Mouse (Mus musculus): ENCODE measurements around the gene Gpr26. TPM values are rescaled to one million over a fixed set of nuclear protein-coding genes. Genes with fewer than 3 reads are reported as not detected.

The Gpr26 gene
- total and polyA plus RNA-seq, 3 experiments: not detected

DNA sequence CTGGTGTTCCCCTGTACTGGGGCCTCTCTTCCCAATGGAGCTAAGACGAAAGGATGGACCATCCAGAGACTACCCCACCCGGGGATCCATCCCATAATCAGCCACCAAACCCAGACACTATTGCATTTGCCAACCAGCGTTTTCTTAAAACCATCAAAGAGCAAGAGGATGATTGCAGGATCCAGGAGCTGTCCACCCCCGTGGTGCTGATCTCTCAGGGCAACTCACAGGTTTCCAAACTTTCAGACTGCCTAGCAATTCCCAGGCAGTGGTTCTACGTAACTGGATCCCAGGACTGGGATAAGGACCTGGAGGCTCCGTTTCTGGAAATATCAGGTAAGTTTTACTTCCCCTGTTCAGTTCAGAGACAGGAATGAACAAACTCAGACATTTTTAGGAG, 5.7 kb upstream of the Gpr26 start:
- peak; percentile 2 for DNase-seq (ENCODE audit: extremely low read depth)
- Histone ChIP-seq H3K4me1 (ENCODE audit: control insufficient read depth in 1 of 2, insufficient read depth in 2 of 2) (no peaks in the 10 kb centered on the region), H3K9me3 (replicated peaks; ENCODE audit: low read length) (no peaks in the 10 kb centered on the region), H3K79me2 (replicated peaks; ENCODE audit: control insufficient read depth, extremely low read depth, insufficient read depth, poor library complexity, severe bottlenecking) (no peaks in the 10 kb centered on the region), H3K4me2 (ENCODE audit: insufficient read depth, low read depth, poor library complexity, severe bottlenecking) (no peak overlapping the region), H3K4me3 (replicated peaks in 1 of 3; ENCODE audit: low read depth in 2 of 3, low read length in 2 of 3, poor library complexity in 1 of 3) (no peak overlapping the region), H3K27me3 (replicated peaks) (peaks cover 35% of the 10 kb centered on the region), H3K36me3 (replicated peaks in 1 of 2; ENCODE audit: control insufficient read depth in 1 of 2, insufficient read depth in 1 of 2, low read length in 1 of 2) (no peaks in the 10 kb centered on the region), H3K9ac (ENCODE audit: insufficient read depth, low read depth) (no peak overlapping the region), H3K27ac (ENCODE audit: insufficient read depth, low read depth) (no peak overlapping the region)
- in situ Hi-C loops (cut with MboI; ENCODE audit: low pct_ligation_motif_present, low pct_unique_long_range_greater_than_20kb, low sequenced_read_pairs): no loop called here
- TF ChIP-seq TBP (conservative IDR thresholded peaks at IDR 0.05; ENCODE audit: low read depth, low read length): no peak
- no peak for TF ChIP-seq CHD2 (IDR thresholded peaks at IDR 0.05; ENCODE audit: low read length)
- TF ChIP-seq RCOR1 (conservative IDR thresholded peaks at IDR 0.05; ENCODE audit: low read depth, low read length): no peak
- no peak for TF ChIP-seq MAFK (IDR thresholded peaks at IDR 0.05; ENCODE audit: insufficient replicate concordance, low read length)
- TF ChIP-seq NELFE (IDR thresholded peaks at IDR 0.05; ENCODE audit: low read depth, low read length): no peak
- no peak for TF ChIP-seq ZC3H11A (IDR thresholded peaks at IDR 0.05; ENCODE audit: low read depth, low read length)
- TF ChIP-seq NRF1 (IDR thresholded peaks at IDR 0.05; ENCODE audit: low read depth, low read length): no peak
- no peak for TF ChIP-seq MAZ (IDR thresholded peaks at IDR 0.05; ENCODE audit: low read depth, low read length)
- TF ChIP-seq POLR2AphosphoS2 (IDR thresholded peaks at IDR 0.05; ENCODE audit: low read depth, low read length): no peak
- dilution Hi-C loops (cut with MboI; ENCODE audit: extremely low pct_ligation_motif_present, extremely low pct_unique_long_range_greater_than_20kb, low sequenced_read_pairs): no loop called here

DNA sequence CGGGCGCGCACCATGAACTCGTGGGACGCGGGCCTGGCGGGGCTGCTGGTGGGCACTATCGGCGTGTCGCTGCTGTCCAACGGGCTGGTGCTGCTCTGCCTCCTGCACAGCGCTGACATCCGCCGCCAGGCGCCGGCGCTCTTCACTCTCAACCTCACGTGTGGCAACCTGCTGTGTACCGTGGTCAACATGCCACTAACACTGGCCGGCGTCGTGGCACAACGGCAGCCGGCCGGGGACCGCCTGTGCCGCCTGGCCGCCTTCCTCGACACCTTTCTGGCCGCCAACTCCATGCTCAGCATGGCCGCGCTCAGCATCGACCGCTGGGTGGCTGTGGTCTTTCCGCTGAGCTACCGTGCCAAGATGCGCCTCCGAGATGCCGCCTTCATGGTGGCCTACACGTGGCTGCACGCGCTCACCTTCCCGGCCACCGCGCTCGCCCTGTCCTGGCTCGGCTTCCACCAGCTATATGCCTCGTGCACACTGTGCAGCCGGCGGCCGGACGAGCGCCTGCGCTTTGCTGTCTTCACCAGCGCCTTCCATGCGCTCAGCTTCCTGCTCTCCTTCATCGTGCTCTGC, 745 bp downstream of the Gpr26 start:
- Histone ChIP-seq H3K27me3 (replicated peaks) (peaks cover 52% of the 10 kb centered on the region), H3K79me2 (replicated peaks; ENCODE audit: control insufficient read depth, extremely low read depth, insufficient read depth, poor library complexity, severe bottlenecking) (no peaks in the 10 kb centered on the region), H3K4me2 (ENCODE audit: insufficient read depth, low read depth, poor library complexity, severe bottlenecking) (no peak overlapping the region), H3K27ac (ENCODE audit: insufficient read depth, low read depth) (no peak overlapping the region), H3K9me3 (replicated peaks; ENCODE audit: low read length) (peaks cover 4% of the 10 kb centered on the region), H3K4me3 (replicated peaks in 1 of 3; ENCODE audit: low read depth in 2 of 3, low read length in 2 of 3, poor library complexity in 1 of 3) (no peak overlapping the region), H3K4me1 (ENCODE audit: control insufficient read depth in 1 of 2, insufficient read depth in 2 of 2) (no peaks in the 10 kb centered on the region), H3K9ac (ENCODE audit: insufficient read depth, low read depth) (no peak overlapping the region), H3K36me3 (replicated peaks in 1 of 2; ENCODE audit: control insufficient read depth in 1 of 2, insufficient read depth in 1 of 2, low read length in 1 of 2) (no peaks in the 10 kb centered on the region)
- TF ChIP-seq ZNF384 (IDR thresholded peaks at IDR 0.05; ENCODE audit: low read depth, low read length) (no peak), RCOR1 (conservative IDR thresholded peaks at IDR 0.05; ENCODE audit: low read depth, low read length) (no peak), E2F4 (IDR thresholded peaks at IDR 0.05; ENCODE audit: insufficient replicate concordance, low read depth, low read length) (no peak), CHD1 (IDR thresholded peaks at IDR 0.05; ENCODE audit: low read depth, low read length) (no peak)
- in situ Hi-C loops (cut with MboI; ENCODE audit: low pct_ligation_motif_present, low pct_unique_long_range_greater_than_20kb, low sequenced_read_pairs): no loop called here
- no peak for DNase-seq (ENCODE audit: extremely low read depth)
- dilution Hi-C loops (cut with MboI; ENCODE audit: extremely low pct_ligation_motif_present, extremely low pct_unique_long_range_greater_than_20kb, low sequenced_read_pairs): no loop called here

DNA sequence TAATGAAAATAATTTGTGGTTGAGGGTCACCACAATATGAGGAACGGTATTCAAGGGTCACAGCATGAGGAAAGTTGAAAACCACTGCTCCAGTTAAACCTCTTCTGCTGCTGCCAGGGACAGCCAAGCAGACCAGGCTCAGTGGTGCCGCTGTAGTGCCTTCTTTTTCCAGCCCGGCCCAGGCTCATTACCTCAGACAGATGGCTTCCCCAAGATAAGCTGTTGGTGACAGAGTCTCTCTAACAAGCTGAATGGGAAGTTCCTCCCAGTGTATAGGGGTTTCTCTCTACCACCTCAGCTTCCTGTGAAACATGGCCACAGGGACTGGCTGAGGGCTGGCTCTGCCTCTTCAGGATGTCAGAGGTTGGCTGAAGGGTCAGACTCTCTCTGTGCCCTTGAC, 4.0 kb downstream of the Gpr26 start:
- in situ Hi-C loops (cut with MboI; ENCODE audit: low pct_ligation_motif_present, low pct_unique_long_range_greater_than_20kb, low sequenced_read_pairs): no loop called here
- H3K4me3 ChIP-seq (replicated peaks in 1 of 3; ENCODE audit: low read depth in 2 of 3, low read length in 2 of 3, poor library complexity in 1 of 3): no peak overlapping the region
- peaks cover 4% of the 10 kb centered on the region for H3K9me3 ChIP-seq (replicated peaks; ENCODE audit: low read length)
- H3K4me2 ChIP-seq (ENCODE audit: insufficient read depth, low read depth, poor library complexity, severe bottlenecking): no peak overlapping the region
- no peak for DNase-seq (ENCODE audit: extremely low read depth)
- no peak overlapping the region for H3K9ac ChIP-seq (ENCODE audit: insufficient read depth, low read depth)
- no peaks in the 10 kb centered on the region for H3K4me1 ChIP-seq (ENCODE audit: control insufficient read depth in 1 of 2, insufficient read depth in 2 of 2)
- no peaks in the 10 kb centered on the region for H3K79me2 ChIP-seq (replicated peaks; ENCODE audit: control insufficient read depth, extremely low read depth, insufficient read depth, poor library complexity, severe bottlenecking)
- TF ChIP-seq CTCF (conservative IDR thresholded peaks at IDR 0.05 in 1 of 2, IDR thresholded peaks at IDR 0.05 in 1 of 2; ENCODE audit: low read depth in 2 of 2, low read length in 2 of 2) (no peak), ELF1 (IDR thresholded peaks at IDR 0.05; ENCODE audit: low read depth, low read length) (no peak), MAX (IDR thresholded peaks at IDR 0.05; ENCODE audit: low read length) (no peak), IRF4 (IDR thresholded peaks at IDR 0.05; ENCODE audit: low read depth, low read length) (no peak)
- H3K27me3 ChIP-seq (replicated peaks): peaks cover 70% of the 10 kb centered on the region
- dilution Hi-C loops (cut with MboI; ENCODE audit: extremely low pct_ligation_motif_present, extremely low pct_unique_long_range_greater_than_20kb, low sequenced_read_pairs): no loop called here
- no peak overlapping the region for H3K27ac ChIP-seq (ENCODE audit: insufficient read depth, low read depth)
- H3K36me3 ChIP-seq (replicated peaks in 1 of 2; ENCODE audit: control insufficient read depth in 1 of 2, insufficient read depth in 1 of 2, low read length in 1 of 2): no peaks in the 10 kb centered on the region

Data from CH12.LX (cell line).